Mouse (Mus musculus) ovary, adult 18-20 months (tissue): ENCODE measurements around the gene Mmachc.
"Not testable (repeated sequence)": the region's sequence is repeated elsewhere in the genome, so short reads cannot be mapped to it uniquely, and the experiment has no call there.

Experiments
- DNase-seq: peaks from one replicate; pipeline ENCODE4 v3.0.0; 2022; ENCODE audit warnings: low spot score, mixed read lengths

Mmachc gene

GRCm38 (mm10) chr4:116692146-116692545, 16.1 kb downstream of the Mmachc start:
- DNase-seq, result no peak

GRCm38 (mm10) chr4:116689309-116689876, 18.8 kb downstream of the Mmachc start:
- no peak for DNase-seq

- no peak for DNase-seq
Measured at GRCm38 (mm10) chr4:116687041-116687440, 21.2 kb downstream of the Mmachc start.

- peak; percentile 89 for DNase-seq
Measured at GRCm38 (mm10) chr4:116685402-116686061, 22.7 kb downstream of the Mmachc start, which contains the start of gene Prdx1. TSS of gene Prdx1 (plus strand) at chr4:116685544.

GRCm38 (mm10) chr4:116684665-116685064, 23.5 kb downstream of the Mmachc start:
- DNase-seq, result no peak

- no peak for DNase-seq
Measured at GRCm38 (mm10) chr4:116683957-116684356, 24.2 kb downstream of the Mmachc start.

GRCm38 (mm10) chr4:116680521-116680920, 27.7 kb downstream of the Mmachc start:
- DNase-seq, result not testable (repeated sequence)

- DNase-seq, result no peak
Measured at GRCm38 (mm10) chr4:116679141-116679540, 29.1 kb downstream of the Mmachc start.

- no peak for DNase-seq
Measured at GRCm38 (mm10) chr4:116677808-116678207, 30.4 kb downstream of the Mmachc start.

GRCm38 (mm10) chr4:116676027-116676426, 32.2 kb downstream of the Mmachc start:
- no peak for DNase-seq

- not testable (repeated sequence) for DNase-seq
Measured at GRCm38 (mm10) chr4:116674761-116675160, 33.4 kb downstream of the Mmachc start.

- peak; percentile 80 for DNase-seq
Measured at GRCm38 (mm10) chr4:116672785-116673184, 35.4 kb downstream of the Mmachc start.

GRCm38 (mm10) chr4:116669291-116669690, 38.9 kb downstream of the Mmachc start:
- DNase-seq, result no peak

- no peak for DNase-seq
Measured at GRCm38 (mm10) chr4:116668145-116668544, 40.1 kb downstream of the Mmachc start.

GRCm38 (mm10) chr4:116666625-116667024, 41.6 kb downstream of the Mmachc start:
- DNase-seq, result no peak

- no peak for DNase-seq
Measured at GRCm38 (mm10) chr4:116661998-116662397, 46.2 kb downstream of the Mmachc start.

GRCm38 (mm10) chr4:116660829-116661228, 47.4 kb downstream of the Mmachc start:
- DNase-seq, result no peak

- not testable (repeated sequence) for DNase-seq
Measured at GRCm38 (mm10) chr4:116659916-116660315, 48.3 kb downstream of the Mmachc start.

- DNase-seq, result peak; percentile 19
Measured at GRCm38 (mm10) chr4:116659474-116659873, 48.7 kb downstream of the Mmachc start.

GRCm38 (mm10) chr4:116657971-116658370, 50.2 kb downstream of the Mmachc start:
- DNase-seq, result no peak

- no peak for DNase-seq
Measured at GRCm38 (mm10) chr4:116655658-116656057, 52.5 kb downstream of the Mmachc start.

- peak; percentile 21 for DNase-seq
Measured at GRCm38 (mm10) chr4:116655100-116655499, 53.1 kb downstream of the Mmachc start.

- peak; percentile 83 for DNase-seq
Measured at GRCm38 (mm10) chr4:116653228-116653627, 55.0 kb downstream of the Mmachc start.
